Mouse (Mus musculus): ENCODE measurements around the gene Ttf2. TPM values are rescaled to one million over a fixed set of nuclear protein-coding genes. Genes with fewer than 3 reads are reported as not detected.

The Ttf2 gene
- polyA plus RNA-seq, 1 experiment from 2014 or later: 29.6 TPM

DNA sequence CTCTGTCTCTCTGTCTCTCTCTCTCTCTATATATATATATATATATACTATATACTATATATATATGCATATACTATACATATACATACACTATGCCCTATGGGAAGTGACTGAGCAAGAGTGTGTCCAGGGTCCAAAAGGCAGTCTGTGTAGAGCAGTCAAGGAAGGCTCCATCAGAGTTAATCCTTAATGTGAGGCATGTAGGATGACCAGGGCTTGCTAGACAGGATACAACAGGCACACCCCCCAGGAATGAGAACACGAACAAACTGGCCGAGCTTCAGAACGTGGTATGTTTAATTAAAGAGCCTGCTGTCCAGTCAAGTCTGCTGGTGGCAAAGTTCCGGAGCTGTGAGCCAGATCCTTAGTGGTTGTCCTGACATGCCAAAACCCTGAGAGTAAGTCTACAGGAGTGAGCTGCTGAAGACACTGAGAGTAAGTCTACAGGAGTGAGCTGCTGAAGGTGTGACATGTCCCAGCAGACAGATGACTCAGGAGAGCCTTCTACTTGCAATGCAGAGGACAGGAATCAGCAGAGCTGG, 28.9 kb downstream of the Ttf2 start:
- ChIA-PET POLR2A (interaction anchor here (0.6 to 1.2 kb wide), 2 partner anchors 14 to 19 kb away, joined by 3 to 4 read pairs; no protein-coding TSS in a partner anchor), CTCF (interaction anchor here (0.5 to 4.5 kb wide), 10 partner anchors 10 to 336 kb away, joined by 3 to 20 read pairs (median 4); no protein-coding TSS in a partner anchor)
- no peaks in the 10 kb centered on the region for H3K27me3 ChIP-seq
- in situ Hi-C loops (cut with MboI; ENCODE audit: low pct_unique_long_range_greater_than_20kb): no loop called here
- ATAC-seq (peak; percentile 24), DNase-seq (ENCODE audit: low read depth, low spot score) (peak; percentile 77)
- no peak for TF ChIP-seq CTCF (IDR thresholded peaks at IDR 0.05)

DNA sequence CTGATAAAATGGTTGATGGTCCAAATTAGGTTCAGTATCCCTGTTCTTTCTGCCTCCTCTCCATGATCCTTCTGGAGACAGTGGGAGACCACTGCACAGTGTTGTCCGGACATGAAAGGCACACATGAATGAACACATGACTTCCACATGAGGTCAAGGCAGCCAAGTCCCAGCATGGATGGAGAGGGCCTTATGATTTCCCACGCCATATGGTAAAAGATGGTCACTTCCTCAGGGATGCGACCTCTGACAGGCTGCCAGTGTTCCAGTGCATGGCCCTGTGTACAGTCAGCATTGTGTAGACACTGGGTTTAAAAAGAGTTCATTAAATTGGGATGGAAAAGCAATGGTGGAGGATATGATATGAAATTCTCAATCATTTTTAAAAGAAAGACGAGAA, 31.3 kb downstream of the Ttf2 start:
- no peak for TF ChIP-seq CTCF (IDR thresholded peaks at IDR 0.05)
- POLR2A ChIA-PET: no interaction called here
- DNase-seq (ENCODE audit: low read depth, low spot score) (no peak), ATAC-seq (no peak)
- CTCF ChIA-PET: no interaction called here
- in situ Hi-C loops (cut with MboI; ENCODE audit: low pct_unique_long_range_greater_than_20kb): no loop called here
- H3K27me3 ChIP-seq: no peaks in the 10 kb centered on the region

DNA sequence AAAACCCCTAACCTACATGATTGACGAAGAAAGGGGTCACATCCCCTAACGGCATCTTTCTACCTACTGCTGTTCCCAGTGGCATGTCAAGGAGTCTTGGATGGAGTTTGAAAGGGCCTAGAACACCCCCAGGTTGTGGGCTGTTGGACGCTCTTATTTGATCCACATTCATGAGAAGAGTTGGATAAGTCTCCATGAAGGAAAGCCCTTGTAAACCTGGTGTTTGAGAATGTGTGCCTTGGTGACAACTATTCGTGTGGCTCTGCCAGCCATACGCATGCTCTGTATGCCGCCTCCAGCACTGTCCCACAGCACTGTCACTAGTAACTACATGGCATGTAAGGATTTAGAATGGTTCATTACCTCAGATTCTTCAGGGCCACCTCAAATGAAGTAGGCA, 33.3 kb downstream of the Ttf2 start:
- no peak for TF ChIP-seq CTCF (IDR thresholded peaks at IDR 0.05)
- no peak for DNase-seq (ENCODE audit: low read depth, low spot score)
- no peak for ATAC-seq
- no peaks in the 10 kb centered on the region for H3K27me3 ChIP-seq
- ChIA-PET CTCF (interaction anchor here (0.6 to 1.6 kb wide), 3 partner anchors 9 to 19 kb away, joined by 3 to 4 read pairs (median 3); no protein-coding TSS in a partner anchor), POLR2A (no interaction called here)
- in situ Hi-C loops (cut with MboI; ENCODE audit: low pct_unique_long_range_greater_than_20kb): no loop called here

DNA sequence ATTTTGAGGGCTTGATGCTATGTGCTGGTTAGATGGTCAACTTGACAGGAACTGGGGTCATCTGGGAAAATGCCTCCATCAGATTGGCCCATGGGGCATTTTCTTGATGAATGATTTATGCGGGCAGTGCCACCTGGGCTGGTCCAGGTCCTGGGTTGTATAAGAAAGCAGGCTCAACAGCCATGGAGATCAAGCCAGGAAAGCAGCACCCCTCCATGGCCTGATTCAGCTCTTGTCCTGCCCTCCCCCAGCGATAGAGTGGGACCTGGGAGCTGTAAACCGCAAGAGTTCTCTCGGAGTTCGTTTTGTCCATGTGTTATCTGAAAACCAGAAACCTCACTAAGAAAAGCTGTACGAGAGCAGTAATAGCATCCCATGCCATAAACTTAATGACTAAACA, 33.9 kb downstream of the Ttf2 start:
- no peak for DNase-seq (ENCODE audit: low read depth, low spot score)
- no peak for TF ChIP-seq CTCF (IDR thresholded peaks at IDR 0.05)
- CTCF ChIA-PET: interaction anchor here (0.6 to 1.4 kb wide), 2 partner anchors 12 to 19 kb away, joined by 3 read pairs; no protein-coding TSS in a partner anchor
- ATAC-seq: no peak
- POLR2A ChIA-PET: interaction anchor here (1.4 kb wide), 1 partner anchor 11 kb away, joined by 3 read pairs; no protein-coding TSS in a partner anchor
- no peaks in the 10 kb centered on the region for H3K27me3 ChIP-seq
- in situ Hi-C loops (cut with MboI; ENCODE audit: low pct_unique_long_range_greater_than_20kb): no loop called here

DNA sequence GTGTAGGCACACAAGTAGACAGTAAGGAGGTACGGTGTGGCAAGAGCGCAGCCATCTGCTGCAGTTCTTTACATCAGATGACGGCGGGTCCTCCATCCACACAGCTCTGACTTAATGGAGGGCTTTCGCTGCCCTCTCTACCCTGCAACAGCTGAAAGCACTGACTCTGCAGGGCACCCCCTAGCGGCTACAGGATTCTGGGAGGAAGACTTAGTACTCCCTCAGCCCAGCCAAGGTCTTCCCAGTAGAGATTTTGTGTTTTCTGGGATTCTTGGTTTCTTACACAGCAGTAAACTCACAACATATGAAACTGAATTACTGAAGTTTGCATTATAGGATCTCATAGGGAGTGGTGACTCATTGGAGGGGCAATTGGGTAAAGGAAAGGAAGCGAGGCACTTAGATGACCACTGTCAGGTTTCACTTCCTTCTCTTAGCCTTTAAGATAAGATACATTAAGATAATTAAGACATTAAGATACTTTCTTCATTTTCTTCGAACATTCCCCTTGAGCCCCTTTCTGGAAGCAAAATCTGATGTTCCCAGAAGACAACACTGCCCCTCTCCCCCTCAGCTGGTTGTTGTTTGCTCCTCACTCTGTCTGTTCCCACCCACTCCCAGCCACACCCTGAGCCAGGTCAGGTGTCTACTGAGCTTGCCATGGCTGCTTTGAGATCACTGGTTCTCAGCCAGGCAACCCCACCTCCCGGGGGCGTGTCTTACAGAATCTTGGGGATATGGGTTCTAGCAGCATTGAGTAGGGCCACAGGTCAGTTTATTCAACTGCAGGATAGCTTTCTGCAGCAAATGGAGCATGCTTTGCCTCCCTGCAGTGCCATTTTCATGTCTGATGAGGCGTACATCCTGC, 37.2 kb downstream of the Ttf2 start:
- no peak for TF ChIP-seq CTCF (IDR thresholded peaks at IDR 0.05)
- H3K27me3 ChIP-seq: no peaks in the 10 kb centered on the region
- ChIA-PET CTCF (interaction anchor here (0.9 to 1.8 kb wide), 4 partner anchors 10 to 164 kb away, joined by 3 to 8 read pairs (median 4); no protein-coding TSS in a partner anchor), POLR2A (interaction anchor here (0.6 kb wide), 1 partner anchor 154 kb away, joined by 6 read pairs; no protein-coding TSS in a partner anchor)
- DNase-seq (ENCODE audit: low read depth, low spot score) (no peak), ATAC-seq (no peak)
- in situ Hi-C loops (cut with MboI; ENCODE audit: low pct_unique_long_range_greater_than_20kb): no loop called here

DNA sequence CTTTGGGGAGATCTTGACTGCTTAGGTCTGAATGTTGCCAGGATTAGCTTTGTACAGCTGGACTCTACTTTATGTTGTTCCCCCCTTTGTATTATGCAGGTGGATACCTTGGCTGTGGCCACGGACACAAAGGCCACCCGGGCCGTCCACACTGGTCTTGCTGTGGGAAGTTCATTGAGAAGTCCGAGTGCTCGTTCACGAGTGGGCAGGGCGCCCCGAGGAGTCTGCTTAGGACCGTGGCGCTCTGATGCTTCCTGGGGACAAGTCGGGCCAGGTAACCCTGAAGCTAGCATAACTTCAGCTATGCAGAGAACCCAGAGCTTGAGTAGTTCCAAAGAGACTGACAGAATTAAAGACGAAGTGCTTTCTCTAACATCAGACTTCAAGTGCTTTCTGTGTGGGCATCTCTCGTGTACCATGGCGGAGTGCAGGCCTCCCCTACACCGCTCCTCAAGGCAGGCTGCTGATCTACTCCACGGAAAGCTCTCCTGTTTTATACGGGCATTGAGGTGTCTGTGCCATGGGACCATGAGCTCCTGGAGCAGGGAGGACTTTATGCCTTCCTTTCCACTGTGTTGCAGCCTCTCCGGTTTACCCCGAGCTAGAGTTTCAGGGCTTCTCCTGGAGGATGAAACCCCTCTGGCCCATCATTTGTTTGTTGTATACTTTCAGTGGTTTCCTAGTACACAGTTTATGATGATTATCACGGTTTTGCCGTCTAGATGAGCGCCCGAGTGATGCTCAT, 38.0 kb downstream of the Ttf2 start:
- in situ Hi-C loops (cut with MboI; ENCODE audit: low pct_unique_long_range_greater_than_20kb): no loop called here
- ChIA-PET CTCF (interaction anchor here (0.9 to 1.3 kb wide), 3 partner anchors 9 to 163 kb away, joined by 3 to 4 read pairs (median 3); no protein-coding TSS in a partner anchor), POLR2A (interaction anchor here (0.6 to 1.3 kb wide), 3 partner anchors 9 to 153 kb away, joined by 3 to 6 read pairs (median 5); no protein-coding TSS in a partner anchor)
- ATAC-seq (no peak), DNase-seq (ENCODE audit: low read depth, low spot score) (no peak)
- TF ChIP-seq CTCF (IDR thresholded peaks at IDR 0.05): no peak
- no peaks in the 10 kb centered on the region for H3K27me3 ChIP-seq

DNA sequence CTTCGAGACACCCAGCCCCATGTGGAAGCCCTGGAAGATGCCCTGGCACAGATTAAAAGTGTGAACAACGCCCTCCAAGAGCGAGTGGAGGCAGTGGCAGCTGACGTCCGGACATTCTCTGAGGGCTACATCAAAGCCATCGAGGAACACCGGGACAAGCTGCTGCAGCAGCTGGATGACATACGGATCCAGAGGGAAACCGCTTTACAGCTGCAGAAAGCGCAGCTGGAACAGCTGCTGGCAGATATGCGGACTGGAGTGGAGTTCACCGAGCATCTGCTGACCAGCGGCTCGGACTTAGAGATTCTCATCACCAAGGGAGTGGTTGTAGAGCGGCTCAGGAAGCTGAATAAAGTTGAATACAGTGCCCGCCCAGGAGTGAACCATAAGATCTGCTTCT, 44.3 kb downstream of the Ttf2 start:
- CTCF ChIA-PET: interaction anchor here (1.0 to 2.8 kb wide), 2 partner anchors 8 to 157 kb away, joined by 3 to 11 read pairs; no protein-coding TSS in a partner anchor
- TF ChIP-seq CTCF (IDR thresholded peaks at IDR 0.05): no peak
- in situ Hi-C loops (cut with MboI; ENCODE audit: low pct_unique_long_range_greater_than_20kb): no loop called here
- H3K27me3 ChIP-seq: no peaks in the 10 kb centered on the region
- ATAC-seq (no peak), DNase-seq (ENCODE audit: low read depth, low spot score) (no peak)
- POLR2A ChIA-PET: interaction anchor here (0.8 kb wide), 1 partner anchor 713 kb away, joined by 3 read pairs; no protein-coding TSS in a partner anchor

- ATAC-seq (no peak), DNase-seq (ENCODE audit: low read depth, low spot score) (no peak)
- TF ChIP-seq CTCF (IDR thresholded peaks at IDR 0.05): no peak
- ChIA-PET POLR2A (no interaction called here), CTCF (interaction anchor here (0.7 to 1.3 kb wide), 3 partner anchors 11 to 34 kb away, joined by 3 to 4 read pairs (median 3); no protein-coding TSS in a partner anchor)
- no peaks in the 10 kb centered on the region for H3K27me3 ChIP-seq
- in situ Hi-C loops (cut with MboI; ENCODE audit: low pct_unique_long_range_greater_than_20kb): loop anchor here (25.0 kb wide), 1 partner anchor 737 kb away; no protein-coding TSS in a partner anchor
These were observed 45.3 kb downstream of the Ttf2 start for GRCm38 (mm10) chr3:100924065-100924732.

GRCm38 (mm10) chr3:100922506-100923375, 46.7 kb downstream of the Ttf2 start:
- no peak for TF ChIP-seq CTCF (IDR thresholded peaks at IDR 0.05)
- ChIA-PET CTCF (interaction anchor here (0.7 to 1.5 kb wide), 3 partner anchors 12 to 41 kb away, joined by 3 to 4 read pairs (median 3); no protein-coding TSS in a partner anchor), POLR2A (interaction anchor here (0.6 to 2.0 kb wide), 3 partner anchors 8 to 1295 kb away, joined by 3 to 7 read pairs (median 3); no protein-coding TSS in a partner anchor)
- DNase-seq (ENCODE audit: low read depth, low spot score) (no peak), ATAC-seq (peak; percentile 45)
- no peaks in the 10 kb centered on the region for H3K27me3 ChIP-seq
- in situ Hi-C loops (cut with MboI; ENCODE audit: low pct_unique_long_range_greater_than_20kb): loop anchor here (25.0 kb wide), 1 partner anchor 735 kb away; no protein-coding TSS in a partner anchor

Measured in Patski (cell line).